Mouse (Mus musculus) frontal cortex, postnatal 25 days (tissue): ENCODE measurements around the gene Chst3.
"Not testable (repeated sequence)": the region's sequence is repeated elsewhere in the genome, so short reads cannot be mapped to it uniquely, and the experiment has no call there.

Source experiments
- DNase-seq, 2 experiments: peaks; one replicate each; pipeline ENCODE4 v3.0.0; 2022; ENCODE audit warnings: low spot score in 2 of 2

Chst3 gene

DNA sequence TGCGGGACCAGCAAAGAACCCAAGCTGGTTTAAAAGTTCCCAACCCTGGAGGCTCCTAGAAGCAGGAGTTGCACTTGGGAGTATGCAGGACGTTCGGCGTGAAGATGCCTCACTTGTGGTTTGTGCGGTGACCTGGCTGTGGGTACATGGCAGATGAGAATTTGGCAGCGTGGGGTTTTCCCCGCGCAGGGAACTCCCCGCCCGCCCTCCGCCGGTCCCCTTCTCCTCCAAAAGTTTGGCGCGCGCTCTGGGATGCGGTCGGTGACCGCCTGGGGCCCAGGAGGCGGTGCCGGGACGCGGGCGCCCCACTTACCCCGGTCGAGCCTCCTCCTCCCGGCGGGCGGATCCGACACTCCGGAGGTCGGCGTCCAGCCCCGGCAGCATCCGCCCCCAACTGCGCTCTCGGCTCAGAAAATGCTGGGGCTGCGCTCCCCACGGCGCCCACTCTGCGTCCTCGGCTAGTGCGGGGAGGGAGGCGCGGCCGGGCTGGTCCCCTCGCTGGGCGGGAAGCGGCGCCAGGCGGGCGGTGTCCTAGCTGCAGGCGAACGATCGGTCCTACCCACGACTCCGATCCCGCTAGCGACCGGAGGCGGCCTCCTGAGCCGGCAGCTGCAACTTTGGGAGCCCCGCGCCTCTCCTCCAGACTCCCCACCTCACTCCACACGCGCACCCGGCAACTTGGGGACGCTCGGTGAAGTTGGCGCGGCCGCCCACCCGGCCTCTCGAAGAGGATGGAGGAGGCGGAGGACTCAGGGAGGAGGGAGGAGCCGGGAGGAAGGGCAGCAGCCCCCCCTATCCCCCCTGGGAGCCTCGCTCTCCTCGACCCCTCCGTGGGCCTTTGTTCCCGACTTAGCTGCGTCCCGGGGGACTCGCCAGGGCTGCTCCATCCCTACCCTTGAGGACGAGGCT is at the start of gene Chst3:
TSS of gene Chst3 (minus strand) at position 670 of the 909 bp plus-strand sequence.
- DNase-seq: no peak

GRCm38 (mm10) chr10:60268738-60269137 is 49.7 kb upstream of the Chst3 start:
- no peak for DNase-seq

DNA sequence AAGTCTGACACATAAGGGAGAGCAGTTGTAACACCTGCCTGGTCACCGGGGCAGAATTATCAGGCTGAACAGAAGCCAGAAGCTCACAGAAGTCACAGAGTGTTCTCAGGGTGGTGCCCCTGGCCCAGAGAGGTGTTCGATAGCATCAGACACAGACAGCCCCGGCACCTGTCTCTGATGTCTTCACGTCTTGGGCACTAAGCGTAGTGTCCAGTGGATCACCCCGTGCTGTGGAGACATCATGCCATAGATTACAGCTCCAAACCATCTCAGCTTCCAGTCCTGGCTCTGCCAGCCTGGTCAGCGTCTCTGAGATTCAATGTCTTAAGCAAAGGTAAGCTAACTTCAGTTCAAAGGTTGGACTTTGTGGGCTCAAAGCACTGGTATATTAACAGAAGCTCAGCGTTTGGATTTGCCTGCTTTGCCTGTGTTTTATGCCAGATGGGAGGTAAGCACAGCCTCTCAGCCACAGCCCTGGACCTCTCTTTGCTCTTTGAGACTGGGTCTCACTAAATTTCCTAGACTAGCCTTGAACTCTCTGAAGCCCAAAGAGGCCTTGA is 47.9 kb upstream of the Chst3 start:
- no peak for DNase-seq

DNA sequence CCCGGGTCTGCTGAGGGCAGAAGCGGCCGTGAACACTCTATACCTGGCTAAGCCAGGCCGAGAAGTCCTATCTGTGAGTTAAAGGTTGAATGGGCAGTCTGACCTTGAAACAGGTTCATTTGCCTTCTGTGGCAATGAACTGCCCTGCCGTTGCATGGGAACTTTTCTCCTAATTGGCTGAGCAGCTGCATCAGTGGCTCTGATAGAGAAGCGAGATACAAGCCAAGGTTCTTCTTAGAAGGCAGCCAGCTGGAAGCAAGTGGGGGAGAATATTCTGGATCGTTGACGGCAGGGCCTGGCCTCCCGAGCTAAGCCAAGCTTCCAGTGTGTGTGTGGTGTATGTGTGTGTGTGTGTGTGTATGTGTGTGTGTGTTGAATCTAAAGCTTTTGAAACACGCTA is 46.2 kb upstream of the Chst3 start:
- no peak for DNase-seq

- DNase-seq: no peak
These were observed 44.3 kb upstream of the Chst3 start for GRCm38 (mm10) chr10:60263351-60263750.

- peak in 1 of 2 experiments; percentile 63 for DNase-seq
These were observed 43.3 kb upstream of the Chst3 start for GRCm38 (mm10) chr10:60262386-60262785.

- no peak for DNase-seq
These were observed 42.5 kb upstream of the Chst3 start for GRCm38 (mm10) chr10:60261530-60261929.

GRCm38 (mm10) chr10:60260557-60261294 is 41.7 kb upstream of the Chst3 start:
- no peak for DNase-seq

DNA sequence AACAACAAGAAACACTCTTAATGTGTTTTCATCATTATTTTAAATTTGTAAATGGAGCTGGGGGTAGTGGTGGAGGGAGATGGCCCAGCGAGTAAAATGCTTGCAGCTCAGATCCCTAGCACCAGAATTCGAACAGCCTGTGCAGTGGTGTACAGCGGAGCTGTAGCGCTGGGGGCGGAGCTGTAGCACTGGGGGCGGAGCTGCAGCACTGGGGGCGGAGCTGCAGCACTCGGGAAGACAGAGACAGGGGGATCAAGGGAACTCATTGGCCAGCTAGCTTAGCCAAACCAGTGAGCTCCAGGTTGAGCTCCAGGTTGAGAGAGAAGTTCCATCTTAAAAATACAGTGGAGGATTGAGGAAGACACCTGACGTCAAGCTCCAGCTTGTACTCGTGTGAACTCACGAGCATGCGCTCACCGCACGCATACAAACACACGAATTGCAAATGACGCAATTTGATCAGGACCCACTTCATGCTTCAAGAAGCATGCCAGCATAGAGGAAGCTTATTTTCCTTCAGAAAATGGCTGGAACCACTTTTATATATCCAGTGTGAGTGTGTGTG is 38.3 kb upstream of the Chst3 start:
- no peak for DNase-seq

GRCm38 (mm10) chr10:60256088-60256487 is 37.0 kb upstream of the Chst3 start:
- DNase-seq: no peak

DNA sequence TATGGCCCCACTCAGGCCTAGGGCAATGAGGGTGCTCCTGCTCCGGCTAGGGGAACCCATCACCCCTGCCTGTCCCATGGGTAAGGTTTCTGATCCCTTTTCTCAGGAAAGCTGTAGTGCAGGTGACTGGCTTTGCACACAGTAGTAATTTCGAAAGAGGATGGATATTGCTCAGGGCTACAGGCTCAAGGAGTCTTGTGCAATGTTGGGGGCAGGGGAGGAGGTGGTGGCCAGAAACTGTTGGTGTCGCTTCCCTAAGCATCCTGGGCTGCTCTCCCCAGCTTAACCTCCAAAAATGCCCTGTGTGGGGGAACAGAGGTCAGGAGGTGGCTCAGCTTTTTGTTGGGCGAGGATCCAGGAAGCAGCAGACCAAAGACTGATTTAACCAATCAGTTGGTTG is 33.5 kb upstream of the Chst3 start:
- DNase-seq: no peak

- no peak for DNase-seq
These were observed 33.1 kb upstream of the Chst3 start for GRCm38 (mm10) chr10:60252187-60252586.

- DNase-seq: no peak
These were observed 31.4 kb upstream of the Chst3 start for GRCm38 (mm10) chr10:60250426-60250965.

DNA sequence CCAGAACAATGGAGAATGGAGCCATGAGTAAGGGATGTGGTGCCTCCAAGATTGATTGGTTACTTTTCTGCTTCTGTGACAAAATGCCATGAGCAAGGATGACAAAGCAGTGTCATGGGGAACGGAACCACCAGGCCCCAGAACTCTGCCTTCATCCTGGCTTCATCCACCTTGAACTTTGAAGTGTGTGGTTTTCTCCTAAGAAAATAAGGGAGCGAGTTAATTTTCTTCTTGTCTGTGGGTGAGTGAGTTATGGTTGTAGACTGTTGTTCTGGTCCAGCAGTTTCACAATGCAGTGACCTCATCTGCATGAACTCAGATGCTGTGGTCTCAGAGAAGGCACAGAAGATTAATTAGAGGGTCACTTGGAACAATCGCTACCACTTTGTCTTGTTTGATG is 29.3 kb upstream of the Chst3 start:
- not testable (repeated sequence) for DNase-seq

- peak; percentile 36 to 42 for DNase-seq
These were observed 27.5 kb upstream of the Chst3 start for GRCm38 (mm10) chr10:60246519-60246918.

DNA sequence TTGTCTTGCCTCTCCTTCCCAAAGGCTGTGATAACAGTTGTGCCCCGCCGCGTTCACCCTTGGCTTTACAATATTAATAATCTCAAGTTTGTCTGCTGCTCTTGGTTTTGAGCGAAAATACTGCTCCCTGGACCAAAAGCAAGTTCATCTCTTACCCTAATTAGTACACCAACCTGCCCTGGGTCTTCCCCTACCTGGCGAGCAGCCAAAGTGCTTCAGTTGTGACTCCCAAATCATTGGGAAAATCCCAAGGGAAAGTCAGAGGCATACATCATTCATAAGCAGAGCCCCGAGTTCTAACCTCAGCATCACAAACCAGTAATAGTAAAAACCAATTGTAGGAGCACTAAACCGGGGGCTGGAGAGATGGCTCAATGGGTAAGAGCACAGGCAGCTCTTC is 26.6 kb upstream of the Chst3 start:
- DNase-seq: no peak

- peak; percentile 95 to 96 for DNase-seq
These were observed 26.0 kb upstream of the Chst3 start for GRCm38 (mm10) chr10:60245041-60245440.

DNA sequence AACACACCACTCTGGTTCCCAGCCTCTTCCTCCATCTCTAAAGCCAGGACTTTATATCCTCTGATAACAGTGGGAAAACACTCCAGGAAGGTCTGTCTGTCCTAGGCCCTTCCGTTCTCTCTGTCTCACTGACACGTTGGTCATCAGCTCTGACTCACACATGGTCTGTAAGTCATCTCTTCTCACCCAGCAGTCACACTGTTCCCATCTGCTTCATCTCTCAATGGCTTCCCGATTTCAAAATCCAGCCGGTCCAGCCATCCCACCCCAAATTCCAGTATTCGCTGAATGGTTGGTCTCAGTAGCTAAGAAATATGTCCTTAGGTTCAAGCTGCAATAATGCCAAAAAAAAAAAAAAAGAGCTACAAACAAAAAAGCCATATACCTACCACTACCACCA is 24.9 kb upstream of the Chst3 start:
- no peak for DNase-seq

- DNase-seq: no peak
These were observed 21.4 kb upstream of the Chst3 start for GRCm38 (mm10) chr10:60240416-60240815.

DNA sequence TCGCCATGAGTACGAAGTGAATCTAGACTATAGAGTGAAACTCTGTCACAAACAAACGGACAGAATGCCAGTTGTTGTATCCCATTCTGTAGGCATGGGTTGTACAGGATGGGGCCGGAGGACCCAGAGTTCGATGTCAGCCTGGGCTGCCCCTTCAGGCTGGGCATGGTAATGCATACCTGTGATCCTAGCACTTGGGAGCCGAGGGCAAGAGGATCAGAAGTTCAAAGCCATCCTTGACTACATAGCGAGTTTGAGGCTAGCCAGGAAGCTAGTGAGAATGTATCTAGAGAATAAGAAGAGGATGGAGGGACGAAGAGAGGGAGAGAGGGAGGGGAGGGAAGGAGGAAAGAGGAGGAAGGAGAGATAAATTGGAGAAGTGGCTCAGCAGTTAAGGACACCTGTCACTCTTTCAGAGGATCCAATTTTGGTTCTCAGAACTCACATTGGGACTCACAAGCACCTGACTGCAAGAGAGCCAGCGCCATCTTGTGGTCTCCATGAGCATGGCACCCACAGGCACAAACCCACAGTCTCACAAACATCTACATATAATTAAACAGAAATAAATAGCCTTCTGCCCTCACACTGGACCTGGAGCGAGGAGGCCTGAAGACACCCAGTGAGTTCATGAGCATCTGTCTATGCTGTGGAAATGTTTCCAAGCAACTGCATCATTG is 18.6 kb upstream of the Chst3 start:
- DNase-seq: peak; percentile 45 to 46

GRCm38 (mm10) chr10:60235876-60236275 is 16.8 kb upstream of the Chst3 start:
- DNase-seq: not testable (repeated sequence)
